Mouse (Mus musculus): ENCODE measurements around the gene Uckl1. TPM values are rescaled to one million over a fixed set of nuclear protein-coding genes. Genes with fewer than 3 reads are reported as not detected.
A peak's percentile ranks its signal among the peaks of the same experiment; 100 is the strongest.

Uckl1 gene
- polyA plus RNA-seq, 1 experiment from 2014 or later, result 70.9 TPM

DNA sequence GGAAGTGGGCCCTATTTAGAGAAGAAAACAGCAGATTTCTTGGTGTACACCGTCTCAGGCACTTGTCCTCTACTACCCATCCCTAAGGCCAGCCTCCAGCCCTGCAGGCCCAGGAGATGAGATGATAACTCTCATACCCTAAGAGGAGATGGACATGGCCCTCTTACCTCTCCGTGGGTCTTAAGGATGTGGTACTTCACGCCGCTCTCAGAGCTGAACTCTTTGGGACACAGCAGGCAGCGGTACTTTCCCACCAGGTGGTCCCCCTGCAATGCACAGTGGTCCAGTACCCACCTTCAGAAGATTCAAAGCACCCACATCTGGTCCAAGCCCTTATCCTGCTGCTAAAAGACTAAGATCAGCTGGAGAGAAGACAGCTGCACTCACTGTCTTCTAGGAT, 814 bp upstream of the Uckl1 start:
- Histone ChIP-seq H3K27me3 (ENCODE audit: control insufficient read depth, insufficient read depth, low read length) (no peaks in the 10 kb centered on the region), H3K4me2 (ENCODE audit: low read depth, low read length) (no peak overlapping the region), H3K4me3 (replicated peaks; ENCODE audit: low read length) (no peak overlapping the region), H3K9me3 (replicated peaks; ENCODE audit: control insufficient read depth, low read length) (no peaks in the 10 kb centered on the region), H3K9ac (ENCODE audit: low read length) (no peak overlapping the region), H3K27ac (ENCODE audit: low read length) (no peak overlapping the region), H3K4me1 (ENCODE audit: control insufficient read depth, insufficient read depth, low read length) (peaks cover 6% of the 10 kb centered on the region), H3K36me3 (ENCODE audit: control insufficient read depth, insufficient read depth, low read length) (peaks cover 25% of the 10 kb centered on the region)
- WGBS, result 92% methylated on average over 5 of the region's 5 CpGs
- no peak for ATAC-seq (ENCODE audit: insufficient read depth, low FRiP score)

DNA sequence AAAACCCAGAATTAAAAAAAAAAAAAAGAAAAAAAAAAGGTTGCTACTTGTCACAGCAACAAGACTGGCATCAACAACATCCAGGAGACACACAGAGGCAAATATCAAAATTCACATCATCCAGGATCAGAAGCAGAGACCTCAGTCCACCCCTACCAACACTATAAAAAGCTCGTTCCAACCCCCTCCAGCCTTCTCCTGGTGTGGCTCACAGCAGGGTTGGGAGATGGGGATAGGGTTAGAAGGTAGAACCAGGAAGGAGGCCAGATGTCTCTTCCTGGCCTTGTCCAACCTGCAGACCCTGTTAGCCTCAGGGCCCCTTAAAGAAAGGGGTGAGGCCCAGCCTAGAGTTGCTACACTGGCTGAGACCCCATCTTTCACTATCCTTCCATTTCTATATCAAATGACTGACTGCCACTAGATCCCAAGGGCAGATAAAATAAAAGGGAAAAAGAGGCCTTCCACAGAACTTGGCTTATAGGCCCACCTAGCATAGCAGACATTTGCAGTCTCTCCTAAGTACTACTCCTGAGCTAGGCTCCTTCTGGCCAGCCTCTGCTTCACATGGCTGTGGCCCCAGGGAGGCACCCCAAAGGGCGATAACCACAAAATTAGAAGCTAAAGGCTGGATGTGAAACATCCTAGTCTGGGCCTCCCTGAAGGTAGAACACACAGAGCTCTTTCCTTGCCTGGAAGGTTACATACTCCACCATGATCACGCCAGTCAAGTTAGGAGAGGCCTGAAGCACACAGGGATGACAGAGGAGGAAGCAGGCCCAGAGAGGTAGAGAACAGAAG, 1.0 kb downstream of the Uckl1 start:
- Histone ChIP-seq H3K9me3 (replicated peaks; ENCODE audit: control insufficient read depth, low read length) (no peaks in the 10 kb centered on the region), H3K4me2 (ENCODE audit: low read depth, low read length) (no peak overlapping the region), H3K27ac (ENCODE audit: low read length) (no peak overlapping the region), H3K9ac (ENCODE audit: low read length) (no peak overlapping the region), H3K27me3 (ENCODE audit: control insufficient read depth, insufficient read depth, low read length) (no peaks in the 10 kb centered on the region), H3K36me3 (ENCODE audit: control insufficient read depth, insufficient read depth, low read length) (peaks cover 19% of the 10 kb centered on the region), H3K4me1 (ENCODE audit: control insufficient read depth, insufficient read depth, low read length) (peaks cover 24% of the 10 kb centered on the region), H3K4me3 (replicated peaks; ENCODE audit: low read length) (no peak overlapping the region)
- 85% methylated on average over 3 of the region's 3 CpGs for WGBS
- ATAC-seq (ENCODE audit: insufficient read depth, low FRiP score), result no peak

DNA sequence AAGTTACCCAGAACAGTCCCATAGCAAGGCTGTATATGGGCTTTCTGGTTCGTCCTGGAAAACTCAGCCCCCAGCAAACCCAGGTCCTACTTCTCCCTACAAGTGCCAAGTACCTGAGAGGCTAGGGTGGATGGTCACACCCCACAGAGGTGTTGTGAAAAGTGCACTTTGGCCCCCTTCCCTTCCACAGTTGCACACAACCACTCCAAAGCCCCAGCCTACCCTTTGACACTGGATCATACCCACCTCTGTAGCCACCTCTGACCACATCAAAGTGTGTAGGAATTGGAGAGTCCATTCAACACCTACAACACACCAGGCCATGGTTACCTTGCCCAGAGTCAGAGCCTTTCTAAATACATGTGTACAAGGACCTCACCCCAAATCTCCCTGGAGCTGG, 1.8 kb downstream of the Uckl1 start:
- H3K9me3 ChIP-seq (replicated peaks; ENCODE audit: control insufficient read depth, low read length), result no peaks in the 10 kb centered on the region
- no peak overlapping the region for H3K27ac ChIP-seq (ENCODE audit: low read length)
- H3K4me1 ChIP-seq (ENCODE audit: control insufficient read depth, insufficient read depth, low read length), result peaks cover 31% of the 10 kb centered on the region
- no peak for ATAC-seq (ENCODE audit: insufficient read depth, low FRiP score)
- H3K9ac ChIP-seq (ENCODE audit: low read length), result no peak overlapping the region
- WGBS, result 76% methylated on average over 1 of the region's 1 CpGs
- no peak overlapping the region for H3K4me2 ChIP-seq (ENCODE audit: low read depth, low read length)
- no peak overlapping the region for H3K4me3 ChIP-seq (replicated peaks; ENCODE audit: low read length)
- peaks cover 19% of the 10 kb centered on the region for H3K36me3 ChIP-seq (ENCODE audit: control insufficient read depth, insufficient read depth, low read length)
- H3K27me3 ChIP-seq (ENCODE audit: control insufficient read depth, insufficient read depth, low read length), result no peaks in the 10 kb centered on the region

DNA sequence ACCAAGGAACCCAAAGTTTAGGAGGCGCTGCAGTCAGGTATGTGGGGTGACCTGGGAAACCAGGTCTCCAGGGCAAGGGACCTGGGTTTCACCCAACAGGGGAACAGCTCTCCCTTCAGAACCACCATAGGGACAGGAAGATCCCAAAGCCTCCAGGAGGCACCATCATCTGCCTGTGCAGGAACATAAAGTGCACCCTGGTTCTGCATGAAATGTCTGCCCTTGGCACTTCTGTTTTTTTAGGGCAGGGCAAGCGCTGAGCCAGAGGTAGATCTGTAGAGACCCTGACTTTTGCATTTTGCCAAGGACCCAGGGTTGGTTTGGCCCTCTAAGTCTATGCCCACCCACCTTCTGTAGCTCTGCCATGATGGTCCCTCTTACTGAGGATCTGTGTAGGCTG, 2.3 kb downstream of the Uckl1 start:
- peaks cover 34% of the 10 kb centered on the region for H3K4me1 ChIP-seq (ENCODE audit: control insufficient read depth, insufficient read depth, low read length)
- H3K4me2 ChIP-seq (ENCODE audit: low read depth, low read length), result peak overlapping the region; percentile 97
- whole genome bisulfite sequencing, result 75% methylated on average over 2 of the region's 2 CpGs
- no peaks in the 10 kb centered on the region for H3K9me3 ChIP-seq (replicated peaks; ENCODE audit: control insufficient read depth, low read length)
- peaks cover 19% of the 10 kb centered on the region for H3K36me3 ChIP-seq (ENCODE audit: control insufficient read depth, insufficient read depth, low read length)
- H3K4me3 ChIP-seq (replicated peaks; ENCODE audit: low read length), result no peak overlapping the region
- peak overlapping the region; percentile 96; the same call in 1 of the 2 replicates for H3K9ac ChIP-seq (ENCODE audit: low read length)
- H3K27me3 ChIP-seq (ENCODE audit: control insufficient read depth, insufficient read depth, low read length), result no peaks in the 10 kb centered on the region
- ATAC-seq (ENCODE audit: insufficient read depth, low FRiP score), result no peak
- H3K27ac ChIP-seq (ENCODE audit: low read length), result peak overlapping the region; percentile 98; the same call in 1 of the 2 replicates

DNA sequence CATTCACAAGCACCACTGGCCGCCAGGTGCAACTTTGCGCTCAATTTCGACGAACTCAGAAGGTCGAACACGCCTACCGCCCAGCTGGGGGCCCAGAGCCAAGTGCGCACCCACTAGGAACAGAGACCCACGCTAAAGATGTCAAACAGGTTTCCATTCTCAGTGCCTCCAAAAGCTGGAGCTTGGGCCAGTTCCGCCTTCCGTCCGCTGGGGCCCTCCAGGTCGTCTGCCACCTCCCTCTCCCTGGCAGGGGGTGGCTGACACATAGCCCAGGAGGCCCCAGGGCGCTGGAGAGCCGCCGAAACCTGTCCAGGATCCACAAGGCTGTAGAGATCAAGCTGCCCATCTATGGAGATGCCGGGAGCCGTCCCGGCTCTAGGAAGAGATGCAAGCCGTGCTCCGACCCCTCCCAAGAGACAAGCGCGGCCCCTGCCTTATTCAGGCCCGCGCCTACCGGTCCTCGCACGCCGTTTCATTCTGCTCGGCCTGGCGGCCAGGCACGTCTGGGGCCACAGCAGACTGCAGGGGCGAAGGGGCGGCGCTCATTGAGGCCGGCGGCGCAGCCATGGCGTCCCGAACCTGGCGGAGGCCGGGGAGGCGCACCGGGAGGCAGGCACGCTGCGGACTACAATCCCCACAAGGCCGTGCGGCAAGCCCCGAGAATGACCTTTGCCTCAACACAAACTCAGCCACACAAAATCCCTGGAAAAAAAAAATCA, 3.1 kb downstream of the Uckl1 start:
- under 1% methylated on average over 49 of the region's 49 CpGs for WGBS
- Histone ChIP-seq H3K36me3 (ENCODE audit: control insufficient read depth, insufficient read depth, low read length) (peaks cover 17% of the 10 kb centered on the region), H3K9me3 (replicated peaks; ENCODE audit: control insufficient read depth, low read length) (no peaks in the 10 kb centered on the region), H3K27ac (ENCODE audit: low read length) (peak overlapping the region; percentile 98), H3K9ac (ENCODE audit: low read length) (peak overlapping the region; percentile 96), H3K4me1 (ENCODE audit: control insufficient read depth, insufficient read depth, low read length) (peaks cover 34% of the 10 kb centered on the region), H3K4me2 (ENCODE audit: low read depth, low read length) (peak overlapping the region; percentile 97), H3K27me3 (ENCODE audit: control insufficient read depth, insufficient read depth, low read length) (no peaks in the 10 kb centered on the region), H3K4me3 (replicated peaks; ENCODE audit: low read length) (peak overlapping the region; percentile 80)
- ATAC-seq (ENCODE audit: insufficient read depth, low FRiP score), result peak; percentile 83

DNA sequence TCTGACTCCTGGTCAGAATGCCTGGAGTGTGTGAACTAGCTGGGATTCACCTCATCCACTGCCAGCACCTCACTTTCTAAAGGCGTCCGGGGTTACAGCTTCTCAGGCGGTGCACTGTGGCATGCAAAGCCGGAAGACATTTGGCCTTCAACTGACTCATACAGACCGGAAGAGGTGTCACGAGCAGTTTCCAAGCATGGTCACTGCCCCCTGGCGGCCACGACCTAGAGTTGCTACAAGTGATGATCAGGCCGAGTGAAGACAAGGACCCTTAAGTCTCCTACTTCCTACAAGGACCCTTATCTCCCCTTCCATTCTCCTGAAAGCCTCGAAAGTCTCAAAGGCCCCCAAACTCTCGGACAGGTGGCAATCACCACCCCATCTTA, 3.7 kb downstream of the Uckl1 start:
- peak overlapping the region; percentile 96 for H3K9ac ChIP-seq (ENCODE audit: low read length)
- H3K27me3 ChIP-seq (ENCODE audit: control insufficient read depth, insufficient read depth, low read length), result no peaks in the 10 kb centered on the region
- no peaks in the 10 kb centered on the region for H3K9me3 ChIP-seq (replicated peaks; ENCODE audit: control insufficient read depth, low read length)
- peaks cover 12% of the 10 kb centered on the region for H3K36me3 ChIP-seq (ENCODE audit: control insufficient read depth, insufficient read depth, low read length)
- H3K4me2 ChIP-seq (ENCODE audit: low read depth, low read length), result peak overlapping the region; percentile 97
- H3K27ac ChIP-seq (ENCODE audit: low read length), result peak overlapping the region; percentile 98
- H3K4me1 ChIP-seq (ENCODE audit: control insufficient read depth, insufficient read depth, low read length), result peaks cover 34% of the 10 kb centered on the region
- peak overlapping the region; percentile 80 for H3K4me3 ChIP-seq (replicated peaks; ENCODE audit: low read length)
- ATAC-seq (ENCODE audit: insufficient read depth, low FRiP score), result peak; percentile 88
- 0% methylated on average over 11 of the region's 11 CpGs for WGBS

DNA sequence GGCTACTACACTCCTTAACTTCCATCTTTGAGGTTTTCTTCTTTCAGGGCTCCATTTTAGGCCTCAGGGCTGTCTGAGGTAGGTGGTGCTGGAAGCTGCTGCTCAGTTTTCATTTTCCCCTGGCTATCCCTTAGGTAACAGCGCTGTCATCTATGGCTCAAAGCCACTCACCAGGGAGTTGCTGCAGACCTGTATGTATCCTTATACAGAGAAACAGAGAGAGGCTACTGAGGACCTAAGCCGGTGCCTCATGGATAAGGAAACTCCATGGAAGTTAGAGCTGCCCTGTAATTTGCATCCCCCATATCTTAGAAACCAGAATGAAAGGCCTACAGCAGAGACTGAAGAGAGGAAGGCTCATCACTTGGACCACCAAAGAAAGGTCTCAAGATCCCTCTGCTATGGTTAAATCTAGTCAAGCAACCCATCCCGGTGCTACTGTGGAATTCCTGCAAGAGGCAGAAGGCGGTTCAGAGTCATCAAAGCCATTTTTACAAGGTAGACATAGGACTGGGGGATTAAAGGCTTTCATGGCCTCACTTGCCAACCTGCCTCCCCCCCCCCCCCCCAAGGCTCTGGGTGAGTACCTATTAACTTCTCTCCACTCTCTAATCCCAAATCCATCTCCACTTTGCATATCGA, 4.4 kb downstream of the Uckl1 start:
- peaks cover 9% of the 10 kb centered on the region; the same call in 1 of the 2 replicates for H3K36me3 ChIP-seq (ENCODE audit: control insufficient read depth, insufficient read depth, low read length)
- WGBS, result 79% methylated on average over 5 of the region's 5 CpGs
- peak overlapping the region; percentile 98 for H3K27ac ChIP-seq (ENCODE audit: low read length)

DNA sequence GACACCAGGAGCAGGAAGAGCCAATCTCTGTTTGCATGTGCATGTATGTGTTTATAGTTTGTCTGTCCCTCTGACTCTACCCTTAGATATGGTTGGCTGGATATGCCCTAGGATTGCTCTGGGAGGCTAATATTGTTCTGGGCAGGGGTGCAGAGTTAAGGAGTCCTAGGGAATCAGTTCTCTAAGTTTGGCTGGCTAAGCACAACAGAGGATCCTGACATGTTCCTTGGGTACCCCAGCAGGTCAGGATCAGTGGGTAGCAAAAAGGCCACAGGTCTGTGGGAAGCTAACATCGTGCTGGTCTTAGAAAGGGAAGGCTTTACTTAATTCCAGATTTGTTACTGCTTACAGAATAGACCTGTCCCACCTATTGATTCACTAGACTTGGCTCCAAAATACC, 5.0 kb downstream of the Uckl1 start:
- 0 out of 2 replicates have a peak overlapping the region, but pooled peaks have one; percentile 73 for H3K9ac ChIP-seq (ENCODE audit: low read length)
- H3K4me2 ChIP-seq (ENCODE audit: low read depth, low read length), result no peak overlapping the region
- no peak overlapping the region for H3K4me3 ChIP-seq (replicated peaks; ENCODE audit: low read length)
- peaks cover 34% of the 10 kb centered on the region for H3K4me1 ChIP-seq (ENCODE audit: control insufficient read depth, insufficient read depth, low read length)
- H3K36me3 ChIP-seq (ENCODE audit: control insufficient read depth, insufficient read depth, low read length), result 0 out of 2 replicates have a peak, but pooled peaks cover 4% of the 10 kb centered on the region
- no peaks in the 10 kb centered on the region for H3K27me3 ChIP-seq (ENCODE audit: control insufficient read depth, insufficient read depth, low read length)
- H3K9me3 ChIP-seq (replicated peaks; ENCODE audit: control insufficient read depth, low read length), result no peaks in the 10 kb centered on the region
- no peak overlapping the region for H3K27ac ChIP-seq (ENCODE audit: low read length)
- 81% methylated on average over 1 of the region's 1 CpGs for WGBS
- ATAC-seq (ENCODE audit: insufficient read depth, low FRiP score), result no peak

More for the DNA sequence above, 4.4 kb downstream of the Uckl1 start:
- H3K9me3 ChIP-seq (replicated peaks; ENCODE audit: control insufficient read depth, low read length), result no peaks in the 10 kb centered on the region
- H3K4me2 ChIP-seq (ENCODE audit: low read depth, low read length), result peak overlapping the region; percentile 97
- ATAC-seq (ENCODE audit: insufficient read depth, low FRiP score), result no peak
- H3K4me1 ChIP-seq (ENCODE audit: control insufficient read depth, insufficient read depth, low read length), result peaks cover 34% of the 10 kb centered on the region
- H3K4me3 ChIP-seq (replicated peaks; ENCODE audit: low read length), result peak overlapping the region; percentile 80
- no peaks in the 10 kb centered on the region for H3K27me3 ChIP-seq (ENCODE audit: control insufficient read depth, insufficient read depth, low read length)
- H3K9ac ChIP-seq (ENCODE audit: low read length), result peak overlapping the region; percentile 73

All from stomach, embryonic 16.5 days (tissue).